Mouse (Mus musculus) lung, embryonic 16.5 days (tissue): ENCODE data around the gene Frem1. TPM values are rescaled to one million over a fixed set of nuclear protein-coding genes. Genes with fewer than 3 reads are reported as not detected.

Experiments
- ATAC-seq: fragments of 200-750 bp; cut with Nextera tagmentation; 2 replicates; pipeline ENCODE4 v1.8.0; 2017; ENCODE audit warnings: low read depth, mild to moderate bottlenecking, moderate library complexity
- H3K27ac ChIP-seq: fragments of 300-500 bp; sonication (generic); 2 replicates; pipeline ENCODE4 v1.5.1; 2014; ENCODE audit warnings: mild to moderate bottlenecking, control low read depth, low read length
- H3K27me3 ChIP-seq: fragments of 300-500 bp; sonication (generic); 2 replicates; pipeline ENCODE4 v1.6.1; 2014; ENCODE audit warnings: low read depth, low read length, mixed read lengths; ENCODE audit not compliant: control insufficient read depth, insufficient read depth
- H3K36me3 ChIP-seq: fragments of 300-500 bp; sonication (generic); 2 replicates; pipeline ENCODE4 v1.6.1; 2014; ENCODE audit warnings: low read length; ENCODE audit not compliant: control insufficient read depth, insufficient read depth
- H3K4me1 ChIP-seq: fragments of 300-500 bp; sonication (generic); replicated peaks from 2 replicates; pipeline ENCODE4 v1.6.1; 2014; ENCODE audit warnings: low read length, mixed read lengths; ENCODE audit not compliant: control insufficient read depth, insufficient read depth
- H3K4me2 ChIP-seq: fragments of 300-500 bp; sonication (generic); 2 replicates; pipeline ENCODE4 v1.6.1; 2014; ENCODE audit warnings: low read depth, low read length, control low read depth
- H3K4me3 ChIP-seq: fragments of 300-500 bp; sonication (generic); 2 replicates; pipeline ENCODE4 v1.5.1; 2014; ENCODE audit warnings: mild to moderate bottlenecking, low read length, control low read depth
- H3K9ac ChIP-seq: fragments of 300-500 bp; sonication (generic); 2 replicates; pipeline ENCODE4 v1.6.1; 2014; ENCODE audit warnings: low read length, control low read depth
- H3K9me3 ChIP-seq: fragments of 300-500 bp; sonication (generic); 2 replicates; pipeline ENCODE4 v1.6.1; 2016; ENCODE audit warnings: low read length; ENCODE audit not compliant: control insufficient read depth
- WGBS: fragments of 180-500 bp; shearing (Covaris S2); extraction: QIAGEN DNeasy Blood & Tissue Kit; methylation state at CpG from one replicate; pipeline ENCODE4 v1.1.7; 2014; 5-methylcytosine and 5-hydroxymethylcytosine counted together
- polyA plus RNA-seq: library from polyadenylated mRNA; unstranded; fragments of >200 nt; fragmentation: Nextera tagmentation; extraction: Ambion mirVana; gene quantifications from 2 replicates; pipeline ENCODE4 v1.2.1, GENCODE M21; 2015

Gene Frem1
- polyA plus RNA-seq, 1 experiment from 2014 or later: 31.9 TPM

DNA sequence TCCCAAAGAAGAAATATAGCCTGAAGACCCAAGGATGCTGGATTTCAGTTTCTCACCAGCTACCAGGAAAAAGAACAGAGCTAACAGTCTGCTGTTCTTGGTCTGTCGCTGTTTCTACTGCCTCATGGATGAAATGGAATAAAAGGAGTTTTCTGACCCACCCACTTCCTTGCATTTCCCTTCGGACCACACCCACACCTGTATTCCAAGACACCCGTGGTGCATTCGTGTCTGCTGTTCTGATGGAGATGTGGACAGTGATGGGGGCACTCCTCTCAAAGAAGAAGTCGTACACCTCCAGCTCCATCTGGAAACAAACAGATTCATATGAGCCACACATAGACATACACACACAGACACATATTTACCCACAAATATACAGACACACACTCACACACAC lies 48.1 kb downstream of the Frem1 start:
- no peak overlapping the region for H3K4me2 ChIP-seq
- no peak overlapping the region for H3K4me3 ChIP-seq
- no peaks in the 10 kb centered on the region for H3K27me3 ChIP-seq
- no peak overlapping the region for H3K27ac ChIP-seq
- H3K9me3 ChIP-seq: no peaks in the 10 kb centered on the region
- H3K4me1 ChIP-seq: no peaks in the 10 kb centered on the region
- WGBS: 80% methylated on average over 5 of the region's 5 CpGs
- 0 out of 2 replicates have a peak, but pooled peaks cover 3% of the 10 kb centered on the region for H3K36me3 ChIP-seq
- ATAC-seq: no peak
- no peak overlapping the region for H3K9ac ChIP-seq

GRCm38 (mm10) chr4:82992042-82992441 lies 60.1 kb downstream of the Frem1 start:
- Histone ChIP-seq H3K27me3 (no peaks in the 10 kb centered on the region), H3K36me3 (no peaks in the 10 kb centered on the region; the same call in 1 of the 2 replicates), H3K4me3 (no peak overlapping the region), H3K4me1 (no peaks in the 10 kb centered on the region), H3K9ac (no peak overlapping the region), H3K4me2 (no peak overlapping the region), H3K27ac (no peak overlapping the region), H3K9me3 (no peaks in the 10 kb centered on the region)
- 97% methylated on average over 3 of the region's 3 CpGs for WGBS
- no peak for ATAC-seq

GRCm38 (mm10) chr4:82990973-82991695 lies 61.0 kb downstream of the Frem1 start:
- Histone ChIP-seq H3K27me3 (no peaks in the 10 kb centered on the region), H3K9me3 (no peaks in the 10 kb centered on the region), H3K9ac (no peak overlapping the region), H3K4me1 (no peaks in the 10 kb centered on the region), H3K36me3 (no peaks in the 10 kb centered on the region; the same call in 1 of the 2 replicates), H3K4me2 (no peak overlapping the region), H3K4me3 (no peak overlapping the region), H3K27ac (no peak overlapping the region)
- ATAC-seq: no peak
- 60% methylated on average over 7 of the region's 7 CpGs for WGBS

DNA sequence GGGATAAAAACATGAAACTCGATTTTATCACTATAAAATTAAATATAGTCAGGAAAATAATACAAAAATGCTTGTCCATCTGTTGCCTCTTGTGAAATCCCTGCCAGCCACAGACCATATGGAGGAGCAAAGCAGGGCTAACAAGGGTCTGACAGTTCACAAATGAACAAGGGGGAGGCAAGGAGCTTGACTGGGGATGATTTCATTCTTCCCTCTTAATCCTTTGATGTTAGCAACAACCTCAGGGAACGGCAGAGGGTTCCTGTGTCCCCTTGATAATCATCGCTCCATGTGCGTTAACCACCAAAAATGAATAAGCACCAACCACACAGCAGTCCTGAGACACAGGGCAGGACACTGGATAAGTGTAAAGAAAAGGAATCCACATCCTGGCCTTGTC lies 79.8 kb downstream of the Frem1 start:
- no peaks in the 10 kb centered on the region for H3K27me3 ChIP-seq
- peaks cover 5% of the 10 kb centered on the region for H3K36me3 ChIP-seq
- ATAC-seq: no peak
- no peak overlapping the region for H3K9ac ChIP-seq
- H3K27ac ChIP-seq: no peak overlapping the region
- H3K9me3 ChIP-seq: no peaks in the 10 kb centered on the region
- no peak overlapping the region for H3K4me2 ChIP-seq
- no peaks in the 10 kb centered on the region for H3K4me1 ChIP-seq
- no peak overlapping the region for H3K4me3 ChIP-seq
- 73% methylated on average over 4 of the region's 4 CpGs for WGBS

DNA sequence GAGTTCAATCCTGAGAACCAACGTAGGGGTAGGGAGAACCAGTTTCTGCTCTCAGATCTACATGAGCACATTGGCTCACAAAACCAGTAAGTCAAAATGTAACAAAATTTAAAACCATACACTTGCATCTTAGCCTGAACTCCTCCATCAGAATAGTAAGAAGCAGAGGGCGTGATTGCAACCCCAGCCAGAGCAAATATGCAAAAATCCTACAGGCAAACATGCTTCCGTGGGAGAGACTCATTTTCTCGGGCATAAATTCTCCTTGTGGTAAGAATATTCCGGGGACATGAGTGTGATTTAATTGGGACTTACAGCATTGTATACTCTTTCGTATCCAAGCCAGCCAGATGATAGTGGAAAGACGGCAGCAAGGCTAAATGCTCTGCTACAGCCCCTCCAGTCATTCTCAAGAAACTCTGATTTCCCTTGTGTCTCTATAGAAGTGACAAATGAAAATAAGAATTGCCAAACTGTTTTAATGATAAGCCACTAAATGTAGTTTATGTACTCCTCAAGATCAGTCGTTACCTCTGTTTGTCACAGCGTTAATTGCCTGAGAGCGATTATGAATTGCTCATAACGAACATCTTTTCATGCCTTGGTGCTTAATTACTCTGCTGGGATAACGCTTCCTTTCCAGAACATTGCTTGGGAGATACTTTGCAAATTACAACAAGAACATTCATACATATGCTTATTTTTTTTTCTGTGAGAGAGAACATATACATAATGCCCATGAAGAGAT lies 81.1 kb downstream of the Frem1 start:
- Histone ChIP-seq H3K4me3 (no peak overlapping the region), H3K27ac (no peak overlapping the region), H3K27me3 (no peaks in the 10 kb centered on the region), H3K4me2 (no peak overlapping the region), H3K9ac (no peak overlapping the region), H3K4me1 (no peaks in the 10 kb centered on the region), H3K9me3 (no peaks in the 10 kb centered on the region), H3K36me3 (peaks cover 5% of the 10 kb centered on the region)
- no peak for ATAC-seq
- 90% methylated on average over 12 of the region's 12 CpGs for WGBS

DNA sequence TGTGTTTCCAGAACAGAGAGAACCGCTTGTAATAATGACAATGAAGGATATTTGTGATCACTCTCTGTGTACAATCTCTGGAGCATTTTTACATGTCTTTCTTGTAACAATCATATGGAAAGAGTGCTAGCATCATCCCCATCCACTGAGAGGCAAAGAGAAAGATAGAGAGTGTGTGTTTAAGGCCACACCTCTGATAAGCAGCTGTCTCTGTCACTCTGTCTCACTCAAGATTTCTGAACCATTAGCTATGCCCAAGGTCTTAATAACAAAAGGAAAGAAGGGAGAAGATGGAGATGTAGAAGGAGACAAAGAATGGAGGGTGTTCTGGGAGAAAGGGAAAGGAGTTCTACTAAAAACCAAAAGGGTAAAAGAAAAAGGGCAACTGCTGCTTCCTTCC lies 91.1 kb downstream of the Frem1 start:
- Histone ChIP-seq H3K9me3 (no peaks in the 10 kb centered on the region), H3K4me2 (no peak overlapping the region), H3K27ac (no peak overlapping the region), H3K36me3 (peaks cover 4% of the 10 kb centered on the region; the same call in 1 of the 2 replicates), H3K4me3 (no peak overlapping the region), H3K9ac (no peak overlapping the region), H3K4me1 (no peaks in the 10 kb centered on the region), H3K27me3 (no peaks in the 10 kb centered on the region)
- 86% methylated on average over 1 of the region's 1 CpGs for WGBS
- ATAC-seq: no peak

GRCm38 (mm10) chr4:82957827-82958538 lies 94.2 kb downstream of the Frem1 start:
- 66% methylated on average over 14 of the region's 14 CpGs for WGBS
- H3K36me3 ChIP-seq: peaks cover 4% of the 10 kb centered on the region; the same call in 1 of the 2 replicates
- ATAC-seq: peak; percentile 66; the same call in 1 of the 2 replicates

DNA sequence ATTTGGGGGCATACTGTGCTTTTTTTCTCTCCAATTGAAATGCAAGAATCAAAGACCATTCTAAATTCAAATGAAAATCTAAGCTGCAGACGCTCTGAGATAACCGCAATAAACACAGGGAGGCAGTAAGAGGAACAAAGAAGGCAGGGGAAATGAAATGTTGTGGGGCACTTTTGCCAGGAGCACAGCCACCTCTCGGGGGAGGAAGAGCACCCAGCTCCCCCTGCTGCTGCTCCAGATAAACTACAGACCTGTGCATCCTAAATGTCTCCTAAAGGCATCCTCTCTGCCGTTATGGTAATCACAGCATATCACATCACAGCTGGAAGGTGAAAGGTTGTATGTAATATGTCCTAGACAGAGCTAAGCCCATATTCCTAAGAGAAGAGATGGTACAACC lies 98.1 kb downstream of the Frem1 start:
- H3K36me3 ChIP-seq: no peaks in the 10 kb centered on the region
- H3K9ac ChIP-seq: no peak overlapping the region
- H3K27ac ChIP-seq: no peak overlapping the region
- H3K4me2 ChIP-seq: no peak overlapping the region
- no peaks in the 10 kb centered on the region for H3K4me1 ChIP-seq
- no peaks in the 10 kb centered on the region for H3K27me3 ChIP-seq
- ATAC-seq: no peak
- no peak overlapping the region for H3K4me3 ChIP-seq
- no peaks in the 10 kb centered on the region for H3K9me3 ChIP-seq
- WGBS: 62% methylated on average over 4 of the region's 4 CpGs

More at GRCm38 (mm10) chr4:82957827-82958538, 94.2 kb downstream of the Frem1 start:
- no peak overlapping the region for H3K4me3 ChIP-seq
- H3K27ac ChIP-seq: no peak overlapping the region
- H3K9me3 ChIP-seq: no peaks in the 10 kb centered on the region
- no peaks in the 10 kb centered on the region for H3K4me1 ChIP-seq
- no peak overlapping the region for H3K4me2 ChIP-seq
- no peak overlapping the region for H3K9ac ChIP-seq
- no peaks in the 10 kb centered on the region for H3K27me3 ChIP-seq

GRCm38 (mm10) chr4:82949511-82949910 lies 102.6 kb downstream of the Frem1 start:
- no peak for ATAC-seq
- WGBS: 84% methylated on average over 8 of the region's 8 CpGs

More at GRCm38 (mm10) chr4:82949511-82949910, 102.6 kb downstream of the Frem1 start:
- Histone ChIP-seq H3K4me2 (no peak overlapping the region), H3K27me3 (no peaks in the 10 kb centered on the region), H3K4me1 (no peaks in the 10 kb centered on the region), H3K9ac (no peak overlapping the region), H3K4me3 (no peak overlapping the region), H3K36me3 (no peaks in the 10 kb centered on the region), H3K9me3 (no peaks in the 10 kb centered on the region), H3K27ac (no peak overlapping the region)
